Mouse (Mus musculus) myocyte (in vitro differentiated cells): Measurements from ENCODE around the gene Gipc2.

ENCODE experiments used
- CEBPB ChIP-seq: IDR thresholded peaks from 2 replicates; pipeline ENCODE4 v1.6.1; 2011; ENCODE audit warnings: mild to moderate bottlenecking, moderate library complexity; ENCODE audit not compliant: poor library complexity, insufficient read depth, severe bottlenecking
- E2F4 ChIP-seq: IDR thresholded peaks from one replicate; pipeline ENCODE4 v1.6.1; 2011; ENCODE audit warnings: mild to moderate bottlenecking, control low read depth, moderate library complexity; ENCODE audit not compliant: insufficient read depth
- MAX ChIP-seq: IDR thresholded peaks from one replicate; pipeline ENCODE4 v1.6.1; 2011; ENCODE audit warnings: low read depth, mild to moderate bottlenecking, control low read depth
- MYOD1 ChIP-seq, 3 experiments: IDR thresholded peaks; one replicate each; pipeline ENCODE4 v1.6.1; 2011; ENCODE audit warnings: control low read depth in 2 of 3, low read depth in 2 of 3, mild to moderate bottlenecking in 2 of 3, moderate library complexity in 1 of 3; ENCODE audit not compliant: insufficient read length in 2 of 3, control insufficient read depth in 1 of 3
- POLR2A ChIP-seq: IDR thresholded peaks from one replicate; pipeline ENCODE4 v1.6.1; 2011; ENCODE audit warnings: low read depth, mild to moderate bottlenecking, control low read depth, moderate library complexity; ENCODE audit not compliant: insufficient read length
- POLR2AphosphoS2 ChIP-seq: IDR thresholded peaks from one replicate; pipeline ENCODE4 v1.6.1; 2011; ENCODE audit warnings: low read depth, control low read depth; ENCODE audit not compliant: insufficient read length
- REST ChIP-seq: IDR thresholded peaks from one replicate; pipeline ENCODE4 v1.6.1; 2011; ENCODE audit warnings: mild to moderate bottlenecking, control low read depth, moderate library complexity; ENCODE audit not compliant: insufficient read depth, insufficient read length
- SRF ChIP-seq: IDR thresholded peaks from one replicate; pipeline ENCODE4 v1.6.1; 2011; ENCODE audit warnings: low read depth; ENCODE audit not compliant: control insufficient read depth, insufficient read length
- TCF12 ChIP-seq: IDR thresholded peaks from one replicate; pipeline ENCODE4 v1.6.1; 2011; ENCODE audit warnings: mild to moderate bottlenecking, control low read depth; ENCODE audit not compliant: poor library complexity, insufficient read depth, severe bottlenecking
- TCF3 ChIP-seq: IDR thresholded peaks from one replicate; pipeline ENCODE4 v1.6.1; 2011; ENCODE audit warnings: low read depth, control low read depth; ENCODE audit not compliant: insufficient read length
- USF1 ChIP-seq: IDR thresholded peaks from one replicate; pipeline ENCODE4 v1.6.1; 2011; ENCODE audit warnings: low read depth, mild to moderate bottlenecking, control low read depth, moderate library complexity

DNA sequence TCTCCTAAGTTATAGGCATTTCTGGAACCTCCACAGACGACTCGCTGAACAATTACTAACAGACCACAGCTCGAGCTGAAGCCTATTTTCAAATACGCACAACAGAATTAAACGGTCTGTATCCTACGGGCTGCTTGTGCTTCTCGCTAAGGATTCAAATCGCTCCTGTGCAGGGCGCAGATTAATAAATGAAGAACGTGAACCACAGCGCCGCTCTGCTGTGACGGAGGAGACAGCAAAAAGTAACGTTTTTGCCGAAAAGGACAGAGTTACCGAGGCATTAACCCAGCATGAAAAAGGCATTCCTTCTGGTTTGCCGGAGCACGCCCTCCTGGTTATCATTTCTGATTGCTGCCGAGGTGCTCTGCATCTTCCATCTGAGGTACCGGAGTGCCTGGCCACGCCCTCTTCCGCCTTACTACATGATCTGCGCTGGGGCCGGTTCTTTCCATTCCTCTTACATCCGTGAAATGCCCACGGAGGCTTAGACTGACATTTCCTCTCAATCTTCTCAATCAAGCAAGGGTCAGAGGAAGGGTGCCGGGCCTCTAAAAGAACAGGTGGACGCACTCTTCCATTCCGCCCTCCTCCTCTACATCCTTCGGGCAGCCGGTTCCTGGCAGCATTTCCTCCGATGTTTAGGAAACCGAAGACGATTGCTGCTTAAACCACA lies 73.5 kb downstream of the Gipc2 start:
- no peak for TF ChIP-seq POLR2A
- TF ChIP-seq CEBPB, result no peak
- no peak for TF ChIP-seq SRF
- no peak for TF ChIP-seq TCF12
- no peak for TF ChIP-seq MYOD1 (IDR thresholded peaks at IDR 0.05; ENCODE audit: control insufficient read depth in 1 of 3, insufficient read length in 2 of 3, low read depth in 2 of 3)
- no peak for TF ChIP-seq USF1
- TF ChIP-seq REST, result no peak
- TF ChIP-seq TCF3, result no peak
- no peak for TF ChIP-seq MAX
- no peak for TF ChIP-seq POLR2AphosphoS2
- no peak for TF ChIP-seq E2F4
